Mouse (Mus musculus) naive thymus-derived CD4-positive, alpha-beta T cell, adult 2 months (primary cell): ENCODE results near the gene Zscan12.

ENCODE experiments used
- DNase-seq: peaks from one replicate; pipeline ENCODE4 v3.0.0-alpha.2; 2011; ENCODE audit warnings: low read depth

Gene Zscan12

GRCm38 (mm10) chr13:21402287-21402846, 39.7 kb downstream of the Zscan12 start, which contains the start of gene Zkscan3:
Zkscan3 (minus strand) TSS chr13:21402755.
- DNase-seq = peak; percentile 91

- no peak for DNase-seq
Observed at GRCm38 (mm10) chr13:21402848-21403247, 40.2 kb downstream of the Zscan12 start.

- no peak for DNase-seq
Observed at GRCm38 (mm10) chr13:21407341-21407740, 44.7 kb downstream of the Zscan12 start.

GRCm38 (mm10) chr13:21407969-21408804, 45.6 kb downstream of the Zscan12 start:
- DNase-seq = peak; percentile 59

GRCm38 (mm10) chr13:21408805-21409459, 46.3 kb downstream of the Zscan12 start:
- DNase-seq = no peak

- DNase-seq = no peak
Observed at GRCm38 (mm10) chr13:21414231-21415212, 51.9 kb downstream of the Zscan12 start.

- no peak for DNase-seq
Observed at GRCm38 (mm10) chr13:21415266-21415665, 52.6 kb downstream of the Zscan12 start.

GRCm38 (mm10) chr13:21415750-21416149, 53.1 kb downstream of the Zscan12 start:
- no peak for DNase-seq

- no peak for DNase-seq
Observed at GRCm38 (mm10) chr13:21417298-21418010, 54.8 kb downstream of the Zscan12 start.

- DNase-seq = no peak
Observed at GRCm38 (mm10) chr13:21418865-21419264, 56.2 kb downstream of the Zscan12 start.
